Mouse (Mus musculus): Measurements from ENCODE around the gene Fat1. TPM values are rescaled to one million over a fixed set of nuclear protein-coding genes. Genes with fewer than 3 reads are reported as not detected.

The Fat1 gene
- polyA plus RNA-seq, 1 experiment from 2014 or later: 39.7 TPM

- H3K27ac ChIP-seq (ENCODE audit: low read depth, low read length): no peak overlapping the region
- no peaks in the 10 kb centered on the region for H3K27me3 ChIP-seq (ENCODE audit: control insufficient read depth, insufficient read depth, low read length)
- no peaks in the 10 kb centered on the region for H3K9me3 ChIP-seq (ENCODE audit: control insufficient read depth, low read length)
- no peak overlapping the region for H3K9ac ChIP-seq (ENCODE audit: low read depth, low read length)
- no peaks in the 10 kb centered on the region for H3K36me3 ChIP-seq (ENCODE audit: control insufficient read depth, insufficient read depth, low read length)
- H3K4me2 ChIP-seq (replicated peaks; ENCODE audit: low read depth, low read length): no peak overlapping the region
- H3K4me1 ChIP-seq (ENCODE audit: control insufficient read depth, insufficient read depth, low read length): no peaks in the 10 kb centered on the region
- ATAC-seq (ENCODE audit: low FRiP score, low TSS enrichment): no peak
- WGBS: 82% methylated on average over 3 of the region's 3 CpGs
- no peak overlapping the region for H3K4me3 ChIP-seq (ENCODE audit: low read length)
Measured at GRCm38 (mm10) chr8:45093599-45093998, 158.4 kb downstream of the Fat1 start.

Other genes with a start within 250 kb of the Fat1 start
- not detected in 2 replicates for gene Mtnr1a, start 133.7 kb downstream of the Fat1 start, polyA plus RNA-seq (2014; fragmentation: Nextera tagmentation; extraction: Ambion mirVana)